Mouse (Mus musculus): ENCODE measurements at regions not wholly inside any gene's neighbourhood (a gene's known extent, or its start where the extent isn't known, plus 50 kb on each side); places are given as distances from the start of the nearest gene placed in this dataset.

DNA sequence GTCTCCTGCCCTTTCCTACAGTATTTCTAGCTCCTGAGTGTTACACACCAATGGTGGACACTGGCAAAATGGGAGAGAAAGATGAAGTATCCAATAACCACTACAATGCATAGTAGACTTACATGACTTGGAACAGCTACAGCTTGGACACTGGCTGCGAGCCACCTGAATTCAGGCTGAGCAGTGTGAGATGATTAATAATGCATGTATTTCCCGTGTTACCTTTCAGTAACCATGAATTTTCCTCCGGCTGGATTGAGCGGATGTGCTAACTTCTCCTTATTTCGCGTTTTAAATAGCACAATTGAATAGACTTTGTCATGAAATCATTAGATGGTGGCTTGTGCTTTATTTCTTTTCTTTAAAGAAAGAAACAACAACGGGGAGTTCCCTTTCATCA is 142.4 kb upstream of the Gm17728 start:
- Histone ChIP-seq H3K79me2 (ENCODE audit: control insufficient read depth, insufficient read depth) (no peaks in the 10 kb centered on the region), H3K36me3 (ENCODE audit: control insufficient read depth, insufficient read depth) (no peaks in the 10 kb centered on the region), H3ac (ENCODE audit: control insufficient read depth, insufficient read length) (no peak overlapping the region), H3K4me3 (no peak overlapping the region), H3K4me2 (ENCODE audit: low read depth) (no peak overlapping the region), H3K27me3 (ENCODE audit: control insufficient read depth, insufficient read depth, insufficient read length) (no peaks in the 10 kb centered on the region)
- TF ChIP-seq TCF3 (IDR thresholded peaks at IDR 0.05; ENCODE audit: insufficient read length, low read depth) = no peak
- no peak for TF ChIP-seq POLR2AphosphoS2 (IDR thresholded peaks at IDR 0.05; ENCODE audit: insufficient read length, low read depth)
- no peak for TF ChIP-seq TCF12 (IDR thresholded peaks at IDR 0.05; ENCODE audit: insufficient read depth, poor library complexity, severe bottlenecking)
- no peak for TF ChIP-seq E2F4 (IDR thresholded peaks at IDR 0.05; ENCODE audit: insufficient read depth)
- no peak for TF ChIP-seq MYOD1 (IDR thresholded peaks at IDR 0.05; ENCODE audit: control insufficient read depth in 1 of 3, insufficient read length in 2 of 3, low read depth in 2 of 3)
- TF ChIP-seq POLR2A (IDR thresholded peaks at IDR 0.05; ENCODE audit: insufficient read length, low read depth) = no peak
- TF ChIP-seq SRF (IDR thresholded peaks at IDR 0.05; ENCODE audit: control insufficient read depth, insufficient read length, low read depth) = no peak
- no peak for TF ChIP-seq REST (IDR thresholded peaks at IDR 0.05; ENCODE audit: insufficient read depth, insufficient read length)

DNA sequence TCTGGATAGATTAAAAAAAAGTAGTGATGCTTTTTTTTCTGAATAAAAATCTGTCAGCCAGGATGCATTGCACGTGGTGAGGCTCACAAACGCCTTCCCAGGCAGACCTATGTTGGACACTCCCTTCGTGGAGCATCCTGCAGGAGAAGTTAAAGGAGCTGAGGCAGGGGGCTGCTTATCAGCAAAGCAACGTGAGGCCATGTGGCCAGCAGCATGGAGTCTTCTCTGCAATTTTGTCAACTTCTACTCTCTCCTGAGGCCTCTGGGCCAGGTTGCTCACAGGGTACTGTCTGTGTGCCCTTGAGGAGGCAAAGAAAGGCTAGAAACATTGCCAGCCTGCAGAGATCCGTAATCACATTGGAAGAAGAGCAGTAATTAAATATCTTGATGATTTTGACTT is 140.0 kb upstream of the Gm17728 start:
- Histone ChIP-seq H3K79me2 (ENCODE audit: control insufficient read depth, insufficient read depth) (no peaks in the 10 kb centered on the region), H3K4me2 (ENCODE audit: low read depth) (no peak overlapping the region)
- TF ChIP-seq CEBPB (IDR thresholded peaks at IDR 0.05; ENCODE audit: insufficient read depth, poor library complexity, severe bottlenecking) (no peak), MYOD1 (IDR thresholded peaks at IDR 0.05; ENCODE audit: control insufficient read depth in 1 of 3, insufficient read length in 2 of 3, low read depth in 2 of 3) (no peak), SRF (IDR thresholded peaks at IDR 0.05; ENCODE audit: control insufficient read depth, insufficient read length, low read depth) (no peak), REST (IDR thresholded peaks at IDR 0.05; ENCODE audit: insufficient read depth, insufficient read length) (no peak), POLR2A (IDR thresholded peaks at IDR 0.05; ENCODE audit: insufficient read length, low read depth) (no peak), E2F4 (IDR thresholded peaks at IDR 0.05; ENCODE audit: insufficient read depth) (no peak), MAX (IDR thresholded peaks at IDR 0.05; ENCODE audit: low read depth) (no peak), MYOG (IDR thresholded peaks at IDR 0.05; ENCODE audit: control insufficient read depth in 1 of 3, insufficient read depth in 1 of 3, insufficient read length in 2 of 3, low read depth in 2 of 3) (no peak), USF1 (IDR thresholded peaks at IDR 0.05; ENCODE audit: low read depth) (no peak), TCF12 (IDR thresholded peaks at IDR 0.05; ENCODE audit: insufficient read depth, poor library complexity, severe bottlenecking) (no peak), TCF3 (IDR thresholded peaks at IDR 0.05; ENCODE audit: insufficient read length, low read depth) (no peak), POLR2AphosphoS2 (IDR thresholded peaks at IDR 0.05; ENCODE audit: insufficient read length, low read depth) (no peak)

GRCm38 (mm10) chr17:9282333-9283176 is 139.3 kb upstream of the Gm17728 start:
- H3ac ChIP-seq (ENCODE audit: control insufficient read depth, insufficient read length) = no peak overlapping the region
- H3K4me3 ChIP-seq = no peak overlapping the region
- TF ChIP-seq POLR2AphosphoS2 (IDR thresholded peaks at IDR 0.05; ENCODE audit: insufficient read length, low read depth) = no peak
- TF ChIP-seq POLR2A (IDR thresholded peaks at IDR 0.05; ENCODE audit: insufficient read length, low read depth) = no peak
- no peak for TF ChIP-seq E2F4 (IDR thresholded peaks at IDR 0.05; ENCODE audit: insufficient read depth)
- no peak for TF ChIP-seq USF1 (IDR thresholded peaks at IDR 0.05; ENCODE audit: low read depth)
- no peak for TF ChIP-seq REST (IDR thresholded peaks at IDR 0.05; ENCODE audit: insufficient read depth, insufficient read length)
- TF ChIP-seq MYOG (IDR thresholded peaks at IDR 0.05; ENCODE audit: control insufficient read depth in 1 of 3, insufficient read depth in 1 of 3, insufficient read length in 2 of 3, low read depth in 2 of 3) = no peak
- no peak for TF ChIP-seq MYOD1 (IDR thresholded peaks at IDR 0.05; ENCODE audit: control insufficient read depth in 1 of 3, insufficient read length in 2 of 3, low read depth in 2 of 3)
- no peak for TF ChIP-seq TCF3 (IDR thresholded peaks at IDR 0.05; ENCODE audit: insufficient read length, low read depth)
- no peak for TF ChIP-seq TCF12 (IDR thresholded peaks at IDR 0.05; ENCODE audit: insufficient read depth, poor library complexity, severe bottlenecking)
- TF ChIP-seq MAX (IDR thresholded peaks at IDR 0.05; ENCODE audit: low read depth) = no peak
- TF ChIP-seq CEBPB (IDR thresholded peaks at IDR 0.05; ENCODE audit: insufficient read depth, poor library complexity, severe bottlenecking) = no peak
- TF ChIP-seq SRF (IDR thresholded peaks at IDR 0.05; ENCODE audit: control insufficient read depth, insufficient read length, low read depth) = no peak
- no peaks in the 10 kb centered on the region for H3K79me2 ChIP-seq (ENCODE audit: control insufficient read depth, insufficient read depth)
- no peaks in the 10 kb centered on the region for H3K36me3 ChIP-seq (ENCODE audit: control insufficient read depth, insufficient read depth)
- H3K27me3 ChIP-seq (ENCODE audit: control insufficient read depth, insufficient read depth, insufficient read length) = no peaks in the 10 kb centered on the region
- no peak overlapping the region for H3K4me2 ChIP-seq (ENCODE audit: low read depth)

More for the DNA sequence above, 140.0 kb upstream of the Gm17728 start:
- no peaks in the 10 kb centered on the region for H3K36me3 ChIP-seq (ENCODE audit: control insufficient read depth, insufficient read depth)
- no peak overlapping the region for H3ac ChIP-seq (ENCODE audit: control insufficient read depth, insufficient read length)
- H3K27me3 ChIP-seq (ENCODE audit: control insufficient read depth, insufficient read depth, insufficient read length) = no peaks in the 10 kb centered on the region
- H3K4me3 ChIP-seq = no peak overlapping the region

- H3ac ChIP-seq (ENCODE audit: control insufficient read depth, insufficient read length) = no peak overlapping the region
- no peak overlapping the region for H3K4me2 ChIP-seq (ENCODE audit: low read depth)
- TF ChIP-seq POLR2AphosphoS2 (IDR thresholded peaks at IDR 0.05; ENCODE audit: insufficient read length, low read depth) = no peak
- no peak for TF ChIP-seq E2F4 (IDR thresholded peaks at IDR 0.05; ENCODE audit: insufficient read depth)
- no peak overlapping the region for H3K4me3 ChIP-seq
- no peaks in the 10 kb centered on the region for H3K36me3 ChIP-seq (ENCODE audit: control insufficient read depth, insufficient read depth)
- H3K27me3 ChIP-seq (ENCODE audit: control insufficient read depth, insufficient read depth, insufficient read length) = no peaks in the 10 kb centered on the region
- H3K79me2 ChIP-seq (ENCODE audit: control insufficient read depth, insufficient read depth) = no peaks in the 10 kb centered on the region
These were observed 135.4 kb upstream of the Gm17728 start for GRCm38 (mm10) chr17:9286431-9286830.

DNA sequence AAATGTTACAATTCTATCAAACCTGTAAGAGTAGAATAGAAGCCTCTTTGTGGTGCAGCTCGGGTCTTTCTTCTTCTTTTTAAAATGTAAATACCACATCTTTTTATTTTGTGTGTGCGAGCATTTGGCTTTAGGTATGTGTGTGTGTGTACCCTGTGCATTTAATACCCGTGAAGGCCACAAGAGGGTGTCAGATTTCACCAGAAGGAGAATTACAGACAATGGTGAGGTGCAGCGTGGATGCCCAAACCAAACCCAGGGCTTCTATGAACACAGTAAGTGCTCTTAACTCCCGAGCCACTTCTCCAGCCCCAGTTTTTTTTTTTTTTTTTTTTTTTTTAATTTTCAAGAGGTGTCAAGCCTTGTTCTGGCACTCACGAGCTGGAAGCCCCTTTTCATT is 135.0 kb upstream of the Gm17728 start:
- no peak overlapping the region for H3K4me2 ChIP-seq (ENCODE audit: low read depth)
- no peaks in the 10 kb centered on the region for H3K79me2 ChIP-seq (ENCODE audit: control insufficient read depth, insufficient read depth)
- H3K36me3 ChIP-seq (ENCODE audit: control insufficient read depth, insufficient read depth) = no peaks in the 10 kb centered on the region
- H3K4me3 ChIP-seq = no peak overlapping the region
- TF ChIP-seq SRF (IDR thresholded peaks at IDR 0.05; ENCODE audit: control insufficient read depth, insufficient read length, low read depth) (no peak), E2F4 (IDR thresholded peaks at IDR 0.05; ENCODE audit: insufficient read depth) (no peak), POLR2AphosphoS2 (IDR thresholded peaks at IDR 0.05; ENCODE audit: insufficient read length, low read depth) (no peak), USF1 (IDR thresholded peaks at IDR 0.05; ENCODE audit: low read depth) (no peak), REST (IDR thresholded peaks at IDR 0.05; ENCODE audit: insufficient read depth, insufficient read length) (no peak), MYOG (IDR thresholded peaks at IDR 0.05; ENCODE audit: control insufficient read depth in 1 of 3, insufficient read depth in 1 of 3, insufficient read length in 2 of 3, low read depth in 2 of 3) (no peak), TCF3 (IDR thresholded peaks at IDR 0.05; ENCODE audit: insufficient read length, low read depth) (no peak), TCF12 (IDR thresholded peaks at IDR 0.05; ENCODE audit: insufficient read depth, poor library complexity, severe bottlenecking) (no peak), CEBPB (IDR thresholded peaks at IDR 0.05; ENCODE audit: insufficient read depth, poor library complexity, severe bottlenecking) (no peak), POLR2A (IDR thresholded peaks at IDR 0.05; ENCODE audit: insufficient read length, low read depth) (no peak), MAX (IDR thresholded peaks at IDR 0.05; ENCODE audit: low read depth) (no peak)
- H3ac ChIP-seq (ENCODE audit: control insufficient read depth, insufficient read length) = no peak overlapping the region
- H3K27me3 ChIP-seq (ENCODE audit: control insufficient read depth, insufficient read depth, insufficient read length) = no peaks in the 10 kb centered on the region

Measured in myocyte (in vitro differentiated cells).